Mouse (Mus musculus): ENCODE measurements around the gene Brd7. TPM values are rescaled to one million over a fixed set of nuclear protein-coding genes. Genes with fewer than 3 reads are reported as not detected.

Brd7 gene
- total RNA-seq (2014; rRNA removed) (17.2 and 22.7 TPM in 2 replicates), polyA plus RNA-seq (2012; rRNA removed) (12.7 and 13.3 TPM in 2 replicates)

DNA sequence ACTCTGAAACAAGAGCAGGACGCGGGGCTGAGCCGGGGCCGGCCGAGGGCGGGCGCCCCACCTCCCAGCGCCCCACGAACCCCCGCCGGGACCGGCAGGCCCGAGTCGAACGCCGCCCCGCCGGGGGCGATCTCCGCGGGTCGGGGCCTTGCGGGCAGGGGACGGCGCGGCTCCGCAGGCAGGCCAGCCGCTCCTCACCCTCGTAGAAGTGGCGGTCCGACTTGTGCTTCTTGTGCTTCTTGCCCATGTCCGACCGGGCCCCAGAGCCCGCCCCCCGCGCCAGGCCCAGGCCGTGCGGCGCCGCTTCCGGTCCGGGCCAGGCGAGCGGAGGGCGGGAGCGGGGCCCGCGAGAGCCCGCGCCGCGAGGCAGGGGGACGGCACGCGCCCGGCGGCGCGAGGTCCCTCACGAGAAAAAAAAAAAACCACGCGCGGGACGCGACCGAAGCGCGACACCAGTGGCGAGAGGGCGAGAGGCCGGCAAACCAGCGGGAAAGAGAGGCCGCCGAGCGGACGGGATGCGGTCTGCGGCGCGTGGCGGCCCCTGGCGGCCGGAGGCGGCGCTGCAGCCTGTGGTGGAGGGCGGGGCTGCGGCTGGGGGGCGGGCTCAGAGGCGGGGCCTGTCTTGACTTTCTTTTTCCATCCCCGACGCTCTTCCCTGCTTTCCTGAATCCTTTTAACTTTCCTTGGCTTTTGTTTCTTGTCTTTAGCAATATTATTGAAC is at the start of gene Brd7:
Gene Brd7 (minus strand): TSS at position 487 of the 721 bp plus-strand sequence.
- TF ChIP-seq POLR2A (IDR thresholded peaks at IDR 0.05; ENCODE audit: extremely low read depth, insufficient read depth, low read length) (0 out of 2 replicates have a peak, but pooled peaks have one; percentile 30), CTCF (IDR thresholded peaks at IDR 0.05; ENCODE audit: low read depth, low read length) (peak; percentile 81)
- H3K4me1 ChIP-seq (ENCODE audit: control insufficient read depth, insufficient read depth, low read length) = no peaks in the 10 kb centered on the region; the same call in 1 of the 2 replicates
- H3K9ac ChIP-seq (ENCODE audit: low read depth, low read length) = peak within 1 kb of the TSS; percentile 94
- peaks cover 10% of the 10 kb centered on the region; the same call in 1 of the 2 replicates for H3K36me3 ChIP-seq (ENCODE audit: control insufficient read depth, insufficient read depth, low read length)
- peak within 1 kb of the TSS; percentile 90 for H3K4me3 ChIP-seq (ENCODE audit: insufficient read depth, low read depth, low read length)
- peak within 1 kb of the TSS; percentile 78 for H3K27ac ChIP-seq (replicated peaks; ENCODE audit: insufficient read depth, low read depth, low read length)
- H3K79me2 ChIP-seq (ENCODE audit: control insufficient read depth, insufficient read depth, low read length) = peaks cover 4% of the 10 kb centered on the region; the same call in 1 of the 2 replicates
- WGBS = under 1% methylated on average over 91 of the region's 91 CpGs
- H3K27me3 ChIP-seq (ENCODE audit: control insufficient read depth, insufficient read depth, low read length) = no peaks in the 10 kb centered on the region
- DNase-seq (ENCODE audit: extremely low read depth, low read depth, low spot score) = peak; percentile 39

DNA sequence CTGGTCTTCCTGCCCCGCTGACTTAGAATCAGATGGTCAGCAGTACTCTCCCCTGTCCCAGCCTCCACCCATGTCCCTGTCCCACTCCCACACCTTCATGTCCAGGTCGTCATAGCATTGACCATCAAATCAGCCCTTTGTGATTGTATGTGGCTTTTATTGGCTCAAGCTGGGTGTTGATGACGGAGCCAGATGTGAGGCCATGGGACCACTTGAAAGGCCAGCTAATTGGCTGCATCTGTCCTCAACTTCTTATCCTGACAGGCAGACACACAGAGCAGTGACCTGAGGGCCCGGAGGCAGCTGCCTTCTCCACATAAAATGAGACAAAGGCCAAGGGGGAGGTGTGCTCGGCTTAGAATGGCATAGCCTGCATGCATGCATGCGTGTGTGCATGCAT is 49.5 kb upstream of the Brd7 start:
- Histone ChIP-seq H3K4me1 (ENCODE audit: control insufficient read depth, insufficient read depth, low read length) (no peaks in the 10 kb centered on the region), H3K27ac (replicated peaks; ENCODE audit: insufficient read depth, low read depth, low read length) (no peak overlapping the region), H3K27me3 (ENCODE audit: control insufficient read depth, insufficient read depth, low read length) (no peaks in the 10 kb centered on the region), H3K79me2 (ENCODE audit: control insufficient read depth, insufficient read depth, low read length) (no peaks in the 10 kb centered on the region), H3K36me3 (ENCODE audit: control insufficient read depth, insufficient read depth, low read length) (no peaks in the 10 kb centered on the region), H3K9ac (ENCODE audit: low read depth, low read length) (no peak overlapping the region), H3K4me3 (ENCODE audit: insufficient read depth, low read depth, low read length) (no peak overlapping the region)
- TF ChIP-seq POLR2A (IDR thresholded peaks at IDR 0.05; ENCODE audit: extremely low read depth, insufficient read depth, low read length) (no peak), CTCF (IDR thresholded peaks at IDR 0.05; ENCODE audit: low read depth, low read length) (no peak)
- no peak for DNase-seq (ENCODE audit: extremely low read depth, low read depth, low spot score)
- 87% methylated on average over 6 of the region's 6 CpGs for WGBS

DNA sequence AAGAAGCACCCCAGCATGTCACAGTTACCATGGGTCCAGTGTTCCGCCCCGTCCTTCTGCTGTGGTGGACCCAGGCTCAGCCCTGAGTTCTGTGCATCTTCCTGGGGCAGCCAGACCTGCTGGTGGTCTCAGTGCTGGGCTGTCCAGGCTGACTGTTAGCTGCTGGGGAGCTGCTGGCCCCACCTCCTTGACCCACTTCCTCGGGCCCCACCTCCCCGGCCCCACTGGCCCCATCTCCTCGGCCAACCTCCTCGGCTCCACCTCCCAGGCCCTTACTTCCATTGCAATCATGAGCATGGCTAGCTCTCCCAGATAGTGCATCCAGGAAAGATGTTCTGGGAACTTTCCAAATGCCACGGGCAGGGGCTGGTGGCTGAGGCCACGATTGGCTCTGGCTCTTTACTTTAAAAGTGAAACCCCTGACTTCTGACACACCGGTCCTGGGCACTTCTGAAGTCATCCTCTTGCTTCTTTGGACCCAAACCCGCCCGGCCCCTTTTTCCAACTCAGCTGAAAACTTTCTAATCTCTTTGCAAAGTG is 47.5 kb upstream of the Brd7 start:
- DNase-seq (ENCODE audit: extremely low read depth, low read depth, low spot score) = no peak
- no peaks in the 10 kb centered on the region for H3K4me1 ChIP-seq (ENCODE audit: control insufficient read depth, insufficient read depth, low read length)

GRCm38 (mm10) chr8:88407716-88408115 is 45.7 kb upstream of the Brd7 start:
- Histone ChIP-seq H3K4me3 (ENCODE audit: insufficient read depth, low read depth, low read length) (no peak overlapping the region), H3K9ac (ENCODE audit: low read depth, low read length) (no peak overlapping the region), H3K27me3 (ENCODE audit: control insufficient read depth, insufficient read depth, low read length) (no peaks in the 10 kb centered on the region), H3K4me1 (ENCODE audit: control insufficient read depth, insufficient read depth, low read length) (no peaks in the 10 kb centered on the region), H3K27ac (replicated peaks; ENCODE audit: insufficient read depth, low read depth, low read length) (no peak overlapping the region), H3K79me2 (ENCODE audit: control insufficient read depth, insufficient read depth, low read length) (no peaks in the 10 kb centered on the region), H3K36me3 (ENCODE audit: control insufficient read depth, insufficient read depth, low read length) (no peaks in the 10 kb centered on the region)
- no peak for DNase-seq (ENCODE audit: extremely low read depth, low read depth, low spot score)
- WGBS = 95% methylated on average over 6 of the region's 6 CpGs
- TF ChIP-seq POLR2A (IDR thresholded peaks at IDR 0.05; ENCODE audit: extremely low read depth, insufficient read depth, low read length) = no peak
- no peak for TF ChIP-seq CTCF (IDR thresholded peaks at IDR 0.05; ENCODE audit: low read depth, low read length)

More for the DNA sequence above, 47.5 kb upstream of the Brd7 start:
- no peak overlapping the region for H3K9ac ChIP-seq (ENCODE audit: low read depth, low read length)
- H3K79me2 ChIP-seq (ENCODE audit: control insufficient read depth, insufficient read depth, low read length) = no peaks in the 10 kb centered on the region
- H3K4me3 ChIP-seq (ENCODE audit: insufficient read depth, low read depth, low read length) = no peak overlapping the region
- WGBS = 64% methylated on average over 11 of the region's 11 CpGs
- no peak overlapping the region for H3K27ac ChIP-seq (replicated peaks; ENCODE audit: insufficient read depth, low read depth, low read length)
- no peaks in the 10 kb centered on the region for H3K36me3 ChIP-seq (ENCODE audit: control insufficient read depth, insufficient read depth, low read length)
- no peaks in the 10 kb centered on the region for H3K27me3 ChIP-seq (ENCODE audit: control insufficient read depth, insufficient read depth, low read length)
- TF ChIP-seq CTCF (IDR thresholded peaks at IDR 0.05; ENCODE audit: low read depth, low read length) = no peak
- no peak for TF ChIP-seq POLR2A (IDR thresholded peaks at IDR 0.05; ENCODE audit: extremely low read depth, insufficient read depth, low read length)

DNA sequence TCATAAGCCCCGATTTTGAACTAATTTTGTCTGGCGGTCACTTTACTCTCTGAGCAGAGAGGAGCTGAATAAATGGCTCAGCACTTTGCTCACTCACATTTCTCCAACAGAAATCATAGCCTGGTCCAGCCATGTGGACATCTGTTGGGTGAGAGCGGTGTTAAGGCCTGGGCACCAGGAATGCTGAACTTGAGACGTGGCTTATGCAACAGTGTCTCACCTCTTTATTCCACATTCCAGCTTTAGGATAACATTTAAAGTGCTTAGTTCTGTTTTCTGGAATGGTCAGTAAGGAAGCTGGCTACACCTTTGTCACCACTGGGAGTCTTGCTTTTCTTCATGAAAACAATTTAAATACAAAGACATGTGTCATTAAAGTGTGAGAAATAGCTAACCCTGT is 36.1 kb upstream of the Brd7 start:
- Histone ChIP-seq H3K79me2 (ENCODE audit: control insufficient read depth, insufficient read depth, low read length) (no peaks in the 10 kb centered on the region), H3K36me3 (ENCODE audit: control insufficient read depth, insufficient read depth, low read length) (no peaks in the 10 kb centered on the region), H3K4me3 (ENCODE audit: insufficient read depth, low read depth, low read length) (no peak overlapping the region), H3K27me3 (ENCODE audit: control insufficient read depth, insufficient read depth, low read length) (0 out of 2 replicates have a peak, but pooled peaks cover 2% of the 10 kb centered on the region), H3K4me1 (ENCODE audit: control insufficient read depth, insufficient read depth, low read length) (no peaks in the 10 kb centered on the region), H3K27ac (replicated peaks; ENCODE audit: insufficient read depth, low read depth, low read length) (no peak overlapping the region), H3K9ac (ENCODE audit: low read depth, low read length) (no peak overlapping the region)
- no peak for DNase-seq (ENCODE audit: extremely low read depth, low read depth, low spot score)
- TF ChIP-seq CTCF (IDR thresholded peaks at IDR 0.05; ENCODE audit: low read depth, low read length) (no peak), POLR2A (IDR thresholded peaks at IDR 0.05; ENCODE audit: extremely low read depth, insufficient read depth, low read length) (no peak)
- 91% methylated on average over 4 of the region's 4 CpGs for WGBS

GRCm38 (mm10) chr8:88393298-88393697 is 31.3 kb upstream of the Brd7 start:
- Histone ChIP-seq H3K4me3 (ENCODE audit: insufficient read depth, low read depth, low read length) (no peak overlapping the region), H3K36me3 (ENCODE audit: control insufficient read depth, insufficient read depth, low read length) (no peaks in the 10 kb centered on the region), H3K79me2 (ENCODE audit: control insufficient read depth, insufficient read depth, low read length) (no peaks in the 10 kb centered on the region), H3K9ac (ENCODE audit: low read depth, low read length) (no peak overlapping the region), H3K27me3 (ENCODE audit: control insufficient read depth, insufficient read depth, low read length) (no peaks in the 10 kb centered on the region), H3K4me1 (ENCODE audit: control insufficient read depth, insufficient read depth, low read length) (no peaks in the 10 kb centered on the region), H3K27ac (replicated peaks; ENCODE audit: insufficient read depth, low read depth, low read length) (no peak overlapping the region)
- WGBS = 78% methylated on average over 3 of the region's 3 CpGs
- TF ChIP-seq POLR2A (IDR thresholded peaks at IDR 0.05; ENCODE audit: extremely low read depth, insufficient read depth, low read length) = no peak
- no peak for DNase-seq (ENCODE audit: extremely low read depth, low read depth, low spot score)
